Mouse (Mus musculus) adrenal gland, adult 18-20 months (tissue): ENCODE results near the gene Irak2. TPM values are rescaled to one million over a fixed set of nuclear protein-coding genes. Genes with fewer than 3 reads are reported as not detected.

Experiments used
- DNase-seq, 2 experiments: peaks; one replicate each; pipeline ENCODE4 v3.0.0; 2021 to 2022; ENCODE audit warnings: low spot score in 2 of 2
- total RNA-seq, 2 experiments: library from RNA; stranded (reverse); gene quantifications; 1 replicate in 1 of 2; 2 replicates in 1 of 2; pipeline ENCODE4 v1.2.3; 2021

The Irak2 gene
- total RNA-seq, 2 experiments from 2014 or later = 17.1 to 51.5 TPM

- no peak for DNase-seq
These were observed 5.4 kb upstream of the Irak2 start for GRCm38 (mm10) chr6:113632863-113633262.

DNA sequence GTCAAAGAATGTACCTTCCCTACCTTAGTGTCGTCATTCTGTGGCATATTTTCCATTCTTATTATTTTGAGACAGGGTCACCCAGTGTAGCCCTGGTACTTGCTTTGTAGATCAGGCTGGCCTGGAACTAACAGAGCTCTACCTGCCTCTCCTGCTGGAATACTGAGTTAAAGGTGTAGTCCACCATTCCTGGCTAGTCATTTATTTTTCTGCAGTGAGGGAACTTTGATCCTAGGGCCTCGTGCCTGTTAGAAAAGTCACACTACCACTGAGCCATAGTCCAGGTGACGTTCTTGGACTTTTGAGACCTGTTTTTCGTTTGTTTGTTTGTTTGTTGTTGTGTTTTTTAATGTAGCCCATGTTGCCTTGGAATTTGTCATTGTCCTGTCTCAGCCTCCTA is 934 bp downstream of the Irak2 start:
- DNase-seq = no peak

GRCm38 (mm10) chr6:113642605-113643004 is 4.3 kb downstream of the Irak2 start:
- no peak for DNase-seq

GRCm38 (mm10) chr6:113643021-113643420 is 4.8 kb downstream of the Irak2 start:
- no peak for DNase-seq

DNA sequence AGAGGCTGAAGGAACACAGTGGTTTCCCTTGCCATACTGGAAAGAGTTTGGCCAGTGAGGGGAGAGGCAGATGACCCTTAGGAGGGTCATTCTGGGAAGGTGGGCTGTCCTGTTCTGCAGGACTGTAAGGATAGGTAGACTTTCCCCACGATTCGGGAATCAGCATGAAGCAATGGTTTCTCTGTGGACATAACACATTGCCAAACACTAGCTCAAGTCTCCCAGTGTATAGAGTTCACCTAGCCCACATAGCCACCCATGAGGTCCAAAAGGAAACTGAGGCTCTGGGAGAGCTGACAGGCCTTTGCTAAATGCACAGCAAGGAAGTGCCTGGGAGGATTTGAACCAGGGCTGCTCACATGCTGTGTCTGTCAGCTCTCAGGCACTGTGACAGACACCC is 5.7 kb downstream of the Irak2 start:
- no peak for DNase-seq

DNA sequence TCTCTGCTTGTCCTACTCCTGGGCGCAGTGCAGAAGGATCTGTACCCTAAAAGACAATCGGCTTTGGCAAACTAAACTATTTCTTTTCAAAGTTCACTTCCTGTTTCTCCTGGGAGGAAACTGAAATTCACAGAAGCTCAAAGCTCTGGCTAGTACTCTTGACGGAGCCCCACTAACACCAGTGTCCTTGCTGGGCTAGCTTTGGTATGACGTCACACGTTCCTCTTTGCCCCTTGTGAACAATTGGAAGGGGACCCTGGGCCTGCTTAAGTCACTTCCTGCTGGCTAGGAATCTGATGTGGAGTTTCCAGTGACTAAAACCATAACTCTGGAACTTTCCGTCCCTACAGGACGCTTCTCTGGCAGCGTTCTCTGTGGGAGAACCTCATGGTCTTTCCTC is 6.5 kb downstream of the Irak2 start:
- DNase-seq = no peak

DNA sequence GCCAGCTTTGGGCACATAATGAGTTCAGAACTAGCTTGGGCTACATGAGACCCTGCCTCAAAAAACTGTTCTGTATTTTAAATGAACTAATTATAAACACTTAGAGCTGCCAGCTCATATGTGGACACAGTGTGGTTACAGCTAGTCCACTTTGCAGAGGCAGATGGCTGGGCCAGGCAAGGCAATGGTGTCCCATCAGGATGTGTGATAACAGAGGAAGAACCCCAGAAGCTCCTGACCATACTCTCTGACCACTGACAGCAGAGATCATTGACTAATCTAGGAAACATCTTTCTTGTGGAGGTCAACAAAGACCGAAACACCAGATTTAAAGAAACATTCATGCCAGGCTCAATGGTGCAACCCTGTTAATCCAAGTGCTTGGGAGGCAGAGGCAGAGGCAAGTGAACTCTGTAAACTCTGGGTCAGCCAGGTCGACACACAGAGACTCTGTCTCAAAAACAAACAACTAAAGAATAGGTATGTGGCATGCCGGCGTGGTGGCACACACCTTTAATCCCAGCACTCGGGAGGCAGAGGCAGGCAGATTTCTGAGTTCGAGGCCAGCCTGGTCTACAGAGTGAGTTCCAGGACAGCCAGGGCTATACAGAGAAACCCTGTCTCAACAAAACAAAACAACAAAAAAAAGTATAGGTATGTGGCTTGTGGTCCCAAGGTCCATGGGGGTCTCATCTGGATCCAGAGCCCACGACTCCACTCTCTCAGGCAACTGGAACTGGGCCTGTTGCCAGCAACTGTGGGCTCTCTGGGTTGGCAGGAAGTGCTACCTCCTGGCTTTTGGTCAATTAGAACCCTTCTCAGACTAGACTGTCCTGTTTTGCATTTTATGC is 11.3 kb downstream of the Irak2 start:
- DNase-seq = no peak

GRCm38 (mm10) chr6:113650197-113650640 is 12.0 kb downstream of the Irak2 start:
- no peak for DNase-seq

GRCm38 (mm10) chr6:113651626-113652025 is 13.4 kb downstream of the Irak2 start:
- no peak for DNase-seq

GRCm38 (mm10) chr6:113653551-113653950 is 15.3 kb downstream of the Irak2 start:
- no peak for DNase-seq

DNA sequence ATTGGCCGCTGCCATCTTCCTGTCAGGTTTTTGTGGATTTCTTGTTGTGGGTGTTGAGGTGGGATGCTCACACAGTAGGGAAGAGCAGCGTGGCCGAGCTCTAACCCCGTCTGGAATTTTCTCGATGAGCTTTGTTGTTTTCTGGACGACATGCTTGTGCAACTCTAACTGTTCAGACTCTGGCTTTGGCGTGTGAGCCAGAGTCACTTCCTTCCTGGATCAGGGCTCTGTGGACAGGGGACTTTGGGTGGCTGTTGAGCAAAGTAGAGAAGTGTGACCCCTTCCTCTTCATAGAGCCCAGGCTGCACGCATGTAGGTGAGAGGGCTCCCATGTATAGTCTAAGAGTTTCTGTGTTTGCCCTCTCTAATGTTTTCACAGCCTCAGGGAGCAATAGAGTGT is 15.8 kb downstream of the Irak2 start:
- no peak for DNase-seq

DNA sequence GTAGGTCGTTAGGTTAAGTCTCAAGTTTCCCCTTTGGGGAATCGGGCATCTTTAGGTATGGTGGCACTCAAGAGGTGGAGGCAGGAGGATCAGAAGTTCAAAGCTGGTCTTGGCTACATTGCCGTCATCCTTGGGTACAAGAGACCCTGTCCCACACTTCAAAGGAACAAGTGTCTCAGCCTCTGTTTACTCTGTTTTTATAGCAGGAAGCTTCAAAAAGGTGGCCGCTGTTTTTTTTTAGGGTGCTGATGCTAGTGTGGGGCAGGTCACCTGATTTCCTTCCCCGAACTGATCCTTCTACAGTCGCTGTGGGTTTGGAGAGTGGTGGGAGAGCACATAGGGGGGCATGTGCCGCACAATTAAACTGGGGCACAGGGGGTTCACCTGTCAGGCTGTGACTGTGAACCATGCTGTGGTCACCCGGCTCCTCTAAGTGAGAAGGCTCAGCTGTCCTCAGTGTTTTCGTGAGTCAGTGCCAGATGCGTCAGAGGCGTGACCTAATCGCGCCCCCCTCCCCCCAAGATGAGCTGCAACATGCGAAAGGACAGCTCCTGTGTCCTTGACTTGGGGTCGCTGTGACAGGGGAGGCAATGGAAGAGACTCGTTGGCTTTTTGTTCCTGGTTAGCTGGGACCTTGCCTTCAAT is 16.6 kb downstream of the Irak2 start:
- DNase-seq = peak; percentile 64 to 69

GRCm38 (mm10) chr6:113655475-113655874 is 17.2 kb downstream of the Irak2 start:
- DNase-seq = no peak

- no peak for DNase-seq
These were observed 18.6 kb downstream of the Irak2 start for GRCm38 (mm10) chr6:113656847-113657246.

- DNase-seq = no peak
These were observed 20.0 kb downstream of the Irak2 start for GRCm38 (mm10) chr6:113658226-113658625.

DNA sequence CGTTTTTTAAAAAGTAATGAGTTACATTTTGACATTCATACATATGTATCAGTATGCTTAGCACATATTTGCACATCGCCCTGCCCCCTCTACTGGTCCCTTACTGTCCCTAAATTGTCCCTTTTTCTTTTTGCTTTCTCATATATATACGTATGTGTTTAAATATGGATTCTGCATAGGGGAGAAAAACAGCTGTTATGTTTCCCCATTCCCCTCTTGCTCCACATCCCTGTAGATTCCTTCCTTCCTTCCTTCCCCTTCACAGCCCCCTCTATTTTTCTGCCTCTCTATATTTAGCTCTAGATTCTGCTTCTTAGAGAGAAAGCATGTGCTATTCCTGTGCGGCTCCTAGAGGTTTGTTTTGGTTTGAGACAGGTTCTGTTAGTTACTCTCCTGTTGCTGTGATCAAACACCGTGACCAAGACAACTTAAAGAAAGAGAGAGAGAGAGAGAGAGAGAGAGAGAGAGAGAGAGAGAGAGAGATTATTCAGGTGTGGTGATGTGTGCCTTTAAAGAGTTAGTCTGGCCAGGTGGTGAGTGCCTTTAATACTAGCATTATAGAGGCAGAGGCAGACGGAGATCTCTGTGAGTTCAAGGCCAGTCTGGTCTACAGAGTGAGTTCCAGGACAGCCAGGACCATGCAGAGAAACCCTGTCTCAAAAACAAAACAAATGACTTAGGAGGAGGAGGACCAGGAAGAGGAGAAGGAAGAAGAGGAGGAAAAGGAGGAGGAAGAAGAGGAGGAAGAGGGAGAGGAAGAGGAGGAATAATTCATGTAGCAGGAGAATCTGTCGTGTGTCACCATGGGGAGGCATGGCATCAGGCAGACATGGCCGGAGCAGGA is 21.6 kb downstream of the Irak2 start:
- DNase-seq = no peak

- DNase-seq = no peak
These were observed 22.5 kb downstream of the Irak2 start for GRCm38 (mm10) chr6:113660492-113661352.

DNA sequence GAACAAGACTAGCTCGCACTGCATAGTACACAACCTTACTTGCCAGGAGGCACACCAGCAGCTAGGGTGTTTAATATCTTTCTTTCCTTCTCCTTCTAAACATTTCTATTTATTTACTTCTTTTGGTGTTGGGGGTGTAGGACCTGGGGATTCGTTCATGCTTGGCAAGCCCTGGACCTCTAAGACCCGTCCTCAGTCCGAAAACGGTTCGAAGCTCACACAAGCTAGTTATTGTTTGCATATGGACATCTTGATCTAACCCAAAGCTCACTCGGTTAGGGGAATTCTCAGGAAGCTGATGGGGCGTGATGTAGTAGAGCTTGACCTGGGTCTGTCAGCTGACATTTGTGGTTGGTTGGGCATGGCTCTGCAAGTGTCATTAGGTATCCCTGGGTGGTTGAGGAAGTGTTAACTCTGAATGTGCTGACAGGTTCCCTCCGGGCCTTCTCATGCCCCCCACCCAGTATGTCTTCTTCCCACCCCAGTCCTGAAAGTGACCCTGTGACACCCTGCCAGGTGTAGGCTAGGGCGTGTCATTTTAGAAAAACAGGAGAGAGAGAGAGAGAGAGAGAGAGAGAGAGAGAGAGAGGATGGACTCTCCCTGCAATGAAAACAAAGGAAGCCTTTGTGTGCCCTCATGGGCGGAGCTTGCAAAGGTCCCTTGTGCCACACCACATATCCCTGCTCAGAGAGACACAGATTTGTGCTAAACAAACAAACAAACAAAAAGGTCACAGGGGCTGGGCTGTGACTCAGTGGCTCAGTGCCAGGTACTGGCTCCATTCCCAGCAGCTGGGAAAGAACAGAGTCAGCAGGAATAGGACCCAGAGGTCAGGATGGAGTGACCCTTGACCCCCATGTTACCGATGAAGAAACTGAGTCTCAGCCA is 23.3 kb downstream of the Irak2 start:
- DNase-seq = peak; percentile 58 to 71

- no peak for DNase-seq
These were observed 24.9 kb downstream of the Irak2 start for GRCm38 (mm10) chr6:113662964-113663700.
